Mouse (Mus musculus) spleen, adult 12 weeks (tissue): ENCODE results near the gene Safb.

Experiments used
- DNase-seq: peaks from one replicate; pipeline ENCODE4 v3.0.0; 2022; ENCODE audit warnings: low spot score

Safb gene

GRCm38 (mm10) chr17:56647546-56647945 is 62.9 kb downstream of the Safb start:
- no peak for DNase-seq

- no peak for DNase-seq
Measured at GRCm38 (mm10) chr17:56651801-56652200, 67.2 kb downstream of the Safb start.

GRCm38 (mm10) chr17:56654771-56655170 is 70.1 kb downstream of the Safb start:
- no peak for DNase-seq

GRCm38 (mm10) chr17:56655311-56655710 is 70.7 kb downstream of the Safb start:
- DNase-seq: no peak
